ENCODE assay signal across 25 mouse cellular contexts in genomic region chr15:100235208-100235965, GRCm38 (mm10). TPM values are rescaled to one million over a fixed set of nuclear protein-coding genes. Genes with fewer than 3 reads are reported as not detected.
DNase-seq lines count a peak whose midpoint lies in the region; ATAC-seq lines count a peak whose summit lies in the region.
"Had no signal": no experiment of that assay in that cellular context is flagged by ENCODE, and none has a peak within 500 bp of the region (broad histone marks: within the 10 kb centered on the region; RNA-seq: fewer than 3 reads in every experiment).

No protein-coding gene starts in this region.

- no peaks in the 10 kb centered on the region for H3K27me3 ChIP-seq in liver, embryonic 15.5 days
- H3K27me3 ChIP-seq in forebrain, embryonic 13.5 days = no peaks in the 10 kb centered on the region
- H3K27me3 ChIP-seq: heart, embryonic 15.5 days; hindbrain, embryonic 13.5 days; kidney, embryonic 15.5 days had no signal

- no peak overlapping the region for H3K4me2 ChIP-seq in liver, embryonic 15.5 days
- no peak overlapping the region for H3K4me2 ChIP-seq in forebrain, embryonic 13.5 days
- H3K4me2 ChIP-seq: heart, embryonic 15.5 days; hindbrain, embryonic 13.5 days; kidney, embryonic 15.5 days had no signal

- no peak overlapping the region for H3K4me3 ChIP-seq in liver, embryonic 15.5 days (replicated peaks)
- no peak overlapping the region for H3K4me3 ChIP-seq in forebrain, embryonic 13.5 days
- H3K4me3 ChIP-seq: forebrain, embryonic 10.5 days; gastrocnemius, adult 2 months; heart, embryonic 15.5 days; hindbrain, embryonic 13.5 days; kidney, embryonic 15.5 days had no signal

- peak; percentile 43 to 49 for DNase-seq in right cerebral cortex, adult 2 months (ENCODE audit: low spot score in 2 of 2)
- DNase-seq in right cerebral cortex, postnatal 4 days = no peak
- peak; percentile 26 for DNase-seq in liver
- no peak for DNase-seq in cerebellum, adult 8-10 months
- DNase-seq in urinary bladder, adult 18-20 months (ENCODE audit: low spot score in 2 of 2) = no peak
- DNase-seq: adrenal gland, postnatal 14 days; cerebellum, adult 9-11 months; gastrocnemius, adult 2 months; heart, postnatal 36 days; kidney, adult 11 months; kidney, postnatal 36 days; lung, postnatal 4 days; thymus, postnatal 25 days had no signal

- H3K9ac ChIP-seq in liver, embryonic 15.5 days = no peak overlapping the region
- no peak overlapping the region for H3K9ac ChIP-seq in forebrain, embryonic 13.5 days
- H3K9ac ChIP-seq: heart, embryonic 15.5 days; hindbrain, embryonic 13.5 days; kidney, embryonic 15.5 days had no signal

- 47% methylated on average over 12 of the region's 12 CpGs for WGBS in liver, embryonic 15.5 days (ENCODE audit: insufficient replicate concordance)
- WGBS in forebrain, embryonic 13.5 days = 91% methylated on average over 12 of the region's 12 CpGs

- peaks cover 83% of the 10 kb centered on the region for H3K36me3 ChIP-seq in liver, embryonic 15.5 days (replicated peaks)
- peaks cover 72% of the 10 kb centered on the region for H3K36me3 ChIP-seq in forebrain, embryonic 13.5 days (ENCODE audit: poor library complexity, severe bottlenecking)

- H3K4me1 ChIP-seq in liver, embryonic 15.5 days (replicated peaks) = peaks cover 43% of the 10 kb centered on the region
- H3K4me1 ChIP-seq in forebrain, embryonic 13.5 days = peaks cover 6% of the 10 kb centered on the region
- H3K4me1 ChIP-seq: forebrain, embryonic 10.5 days; hindbrain, embryonic 13.5 days had no signal

- no peaks in the 10 kb centered on the region for H3K9me3 ChIP-seq in liver, embryonic 15.5 days (replicated peaks)
- H3K9me3 ChIP-seq in forebrain, embryonic 13.5 days (replicated peaks) = no peaks in the 10 kb centered on the region
- H3K9me3 ChIP-seq: forebrain, embryonic 10.5 days; heart, embryonic 15.5 days; hindbrain, embryonic 13.5 days; kidney, embryonic 15.5 days had no signal

- ATAC-seq in liver, embryonic 15.5 days (ENCODE audit: insufficient read depth) = peak; percentile 25; the same call in 1 of the 2 replicates
- no peak for ATAC-seq in forebrain, embryonic 13.5 days

- peak overlapping the region; percentile 59 for H3K27ac ChIP-seq in liver, embryonic 15.5 days (replicated peaks)
- H3K27ac ChIP-seq in forebrain, embryonic 13.5 days = no peak overlapping the region
- H3K27ac ChIP-seq: forebrain, embryonic 10.5 days; gastrocnemius, adult 2 months; heart, embryonic 15.5 days; hindbrain, embryonic 13.5 days; kidney, embryonic 15.5 days had no signal

RNA-seq across cellular contexts. Expression of gene Atf1, which starts 7.8 kb away (rescaled TPM):
- 33.4 and 34.4 TPM in 2 replicates for polyA plus RNA-seq in liver, embryonic 15.5 days (2015; fragmentation: Nextera tagmentation; extraction: Ambion mirVana)
- 25.8 and 27.8 TPM in 2 replicates for polyA plus RNA-seq in forebrain, embryonic 13.5 days (2015; fragmentation: Nextera tagmentation; extraction: Ambion mirVana)

RNA-seq across cellular contexts. Expression of gene Tmprss12, which starts 45.2 kb away (rescaled TPM):
- not detected in 2 replicates for polyA plus RNA-seq in liver, embryonic 15.5 days (2015; fragmentation: Nextera tagmentation; extraction: Ambion mirVana)
- not detected in 2 replicates for polyA plus RNA-seq in forebrain, embryonic 13.5 days (2015; fragmentation: Nextera tagmentation; extraction: Ambion mirVana)
- polyA plus RNA-seq: C2C12; embryonic facial prominence, embryonic 11.5 days; forebrain, embryonic 10.5 days; heart, embryonic 15.5 days; hindbrain, embryonic 13.5 days; kidney, embryonic 15.5 days; limb, embryonic 14.5 days; lung, embryonic 16.5 days; midbrain, postnatal 0 days; neural tube, embryonic 14.5 days had no signal

Comparison
In these comparisons a context has a peak if more than half of its experiments do, and no peak if none do; other contexts are left out.
1. DNase-seq: peak in right cerebral cortex, adult 2 months (2 of 2) and liver (single experiment); none in right cerebral cortex, postnatal 4 days (single experiment), cerebellum, adult 8-10 months (single experiment) and urinary bladder, adult 18-20 months (0 of 2).